Mouse (Mus musculus) small intestine, adult 2 months (tissue): ENCODE results near the gene Etfrf1. TPM values are rescaled to one million over a fixed set of nuclear protein-coding genes. Genes with fewer than 3 reads are reported as not detected.
A peak's percentile ranks its signal among the peaks of the same experiment; 100 is the strongest.

Source experiments
- H3K27ac ChIP-seq: fragments of 200-500 bp; 2 replicates; pipeline ENCODE4 v1.5.1; 2012; ENCODE audit warnings: low read depth, low read length, control low read depth, inconsistent platforms; ENCODE audit not compliant: insufficient read depth
- H3K27me3 ChIP-seq: fragments of 200-500 bp; 2 replicates; pipeline ENCODE4 v1.6.1; 2012; ENCODE audit warnings: mild to moderate bottlenecking, moderate library complexity, low read length, inconsistent platforms; ENCODE audit not compliant: control insufficient read depth, insufficient read depth
- H3K36me3 ChIP-seq: fragments of 200-500 bp; 2 replicates; pipeline ENCODE4 v1.6.1; 2012; ENCODE audit warnings: mild to moderate bottlenecking, low read length, control low read depth, inconsistent platforms; ENCODE audit not compliant: control insufficient read depth, insufficient read depth
- H3K4me1 ChIP-seq: fragments of 200-500 bp; 2 replicates; pipeline ENCODE4 v1.6.1; 2012; ENCODE audit warnings: low read length, inconsistent platforms, mixed read lengths; ENCODE audit not compliant: control insufficient read depth, insufficient read depth, insufficient read length
- H3K4me3 ChIP-seq: fragments of 200-500 bp; 2 replicates; pipeline ENCODE4 v1.5.1; 2012; ENCODE audit warnings: low read depth, mild to moderate bottlenecking, control low read depth, inconsistent platforms, low read length, moderate library complexity
- CTCF ChIP-seq: fragments of 200-500 bp; IDR thresholded peaks from 2 replicates; pipeline ENCODE4 v1.5.1; 2012; ENCODE audit warnings: low read depth, mild to moderate bottlenecking, control low read depth, inconsistent platforms, low read length, moderate library complexity, mixed read lengths; ENCODE audit not compliant: insufficient replicate concordance, insufficient read length; ENCODE audit errors: extremely low read depth
- POLR2A ChIP-seq: fragments of 200-500 bp; IDR thresholded peaks from 2 replicates; pipeline ENCODE4 v1.6.1; 2012; ENCODE audit warnings: low read depth, mild to moderate bottlenecking, control low read depth, inconsistent platforms, low read length, moderate library complexity
- WGBS: fragments of 180-500 bp; shearing (Covaris S2); methylation state at CpG from one replicate; pipeline ENCODE4 v1.1.7; 2018; 5-methylcytosine and 5-hydroxymethylcytosine counted together
- polyA plus RNA-seq: library from polyadenylated mRNA; depleted of rRNA; stranded (reverse); fragments of >200 nt; gene quantifications from 2 replicates; pipeline ENCODE4 v1.2.3, GENCODE M21; 2012; rRNA removed

The Etfrf1 gene
- polyA plus RNA-seq = 0.58 and 0.79 TPM in 2 replicates

- TF ChIP-seq POLR2A (peak; percentile 98), CTCF (no peak)
- Histone ChIP-seq H3K4me3 (peak within 1 kb of the TSS; percentile 77), H3K27ac (peak within 1 kb of the TSS; percentile 82), H3K36me3 (peaks cover 8% of the 10 kb centered on the region), H3K4me1 (peaks cover 3% of the 10 kb centered on the region; the same call in 1 of the 2 replicates), H3K27me3 (no peaks in the 10 kb centered on the region)
- WGBS = under 1% methylated on average over 36 of the region's 36 CpGs
Observed at GRCm38 (mm10) chr6:145210816-145211338, at the start of gene Etfrf1, which contains the start of gene Casc1. Etfrf1 (plus strand) TSS chr6:145211134. Casc1 (minus strand) TSS chr6:145211005.

DNA sequence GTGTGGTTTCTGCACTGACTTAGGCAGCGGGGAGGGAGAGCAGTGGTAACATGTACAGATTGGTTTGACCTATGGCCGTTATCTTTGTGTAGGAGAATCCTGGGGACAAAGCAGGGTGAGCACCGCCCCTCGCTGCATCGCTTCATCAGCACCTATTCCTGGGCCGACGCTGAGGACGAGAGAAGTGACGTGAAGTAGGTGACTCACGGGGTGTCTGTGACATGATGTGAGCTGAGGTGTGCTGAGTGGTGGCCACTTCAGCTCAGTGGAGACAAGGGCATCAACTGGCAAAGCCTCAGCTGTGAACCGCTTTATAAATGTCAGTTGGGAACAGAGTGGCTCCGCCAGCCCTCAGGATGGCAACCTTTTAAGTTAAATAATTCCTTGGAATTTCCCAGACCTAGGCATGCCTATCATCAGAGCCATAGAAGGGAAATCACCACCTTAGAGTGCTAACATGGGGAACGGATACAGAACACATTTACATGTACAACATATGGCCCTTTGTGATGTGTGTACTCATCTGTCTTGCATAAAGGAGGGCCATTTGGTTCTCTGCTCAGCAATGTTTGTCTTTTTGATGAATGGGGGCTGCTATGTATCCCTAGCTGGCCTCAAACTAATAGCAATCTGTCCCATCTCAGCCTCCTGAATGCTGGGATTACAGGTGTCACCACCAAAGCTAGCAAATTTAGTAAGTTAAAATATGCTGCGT, 38.9 kb upstream of the Etfrf1 start:
- no peak overlapping the region for H3K27ac ChIP-seq
- 85% methylated on average over 14 of the region's 14 CpGs for WGBS
- TF ChIP-seq CTCF (no peak), POLR2A (no peak)
- H3K4me3 ChIP-seq = no peak overlapping the region
- H3K36me3 ChIP-seq = no peaks in the 10 kb centered on the region
- H3K27me3 ChIP-seq = no peaks in the 10 kb centered on the region
- H3K4me1 ChIP-seq = peaks cover 14% of the 10 kb centered on the region

DNA sequence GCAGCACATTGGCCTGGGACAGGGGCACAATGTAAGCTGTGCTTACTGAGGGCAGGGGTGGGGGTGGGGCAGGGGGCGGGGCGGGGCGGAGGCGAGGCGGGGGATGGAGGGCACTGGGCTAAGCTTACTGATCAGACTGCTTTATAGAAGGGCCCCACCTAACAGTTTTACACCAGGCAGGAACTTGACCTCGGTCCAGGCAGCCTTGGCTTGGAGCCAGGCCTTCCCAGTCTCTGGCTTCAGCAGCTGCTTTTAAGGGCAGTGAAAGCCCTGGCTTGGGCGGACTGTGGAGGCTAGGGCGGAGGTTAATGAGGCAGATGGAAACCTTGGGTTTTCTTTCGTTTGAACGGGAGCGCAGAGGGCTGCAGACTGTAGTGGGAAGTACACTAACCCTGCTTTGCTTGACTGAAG, 37.1 kb upstream of the Etfrf1 start:
- Histone ChIP-seq H3K27ac (peak overlapping the region; percentile 42; the same call in 1 of the 2 replicates), H3K36me3 (no peaks in the 10 kb centered on the region), H3K4me3 (no peak overlapping the region), H3K4me1 (peaks cover 14% of the 10 kb centered on the region), H3K27me3 (no peaks in the 10 kb centered on the region)
- no peak for TF ChIP-seq CTCF
- no peak for TF ChIP-seq POLR2A
- WGBS = 16% methylated on average over 11 of the region's 11 CpGs

GRCm38 (mm10) chr6:145175571-145175981, 35.4 kb upstream of the Etfrf1 start:
- Histone ChIP-seq H3K27me3 (no peaks in the 10 kb centered on the region), H3K27ac (no peak overlapping the region), H3K4me3 (no peak overlapping the region), H3K36me3 (no peaks in the 10 kb centered on the region), H3K4me1 (peaks cover 14% of the 10 kb centered on the region)
- 22% methylated on average over 9 of the region's 9 CpGs for WGBS
- TF ChIP-seq CTCF (no peak), POLR2A (no peak)

DNA sequence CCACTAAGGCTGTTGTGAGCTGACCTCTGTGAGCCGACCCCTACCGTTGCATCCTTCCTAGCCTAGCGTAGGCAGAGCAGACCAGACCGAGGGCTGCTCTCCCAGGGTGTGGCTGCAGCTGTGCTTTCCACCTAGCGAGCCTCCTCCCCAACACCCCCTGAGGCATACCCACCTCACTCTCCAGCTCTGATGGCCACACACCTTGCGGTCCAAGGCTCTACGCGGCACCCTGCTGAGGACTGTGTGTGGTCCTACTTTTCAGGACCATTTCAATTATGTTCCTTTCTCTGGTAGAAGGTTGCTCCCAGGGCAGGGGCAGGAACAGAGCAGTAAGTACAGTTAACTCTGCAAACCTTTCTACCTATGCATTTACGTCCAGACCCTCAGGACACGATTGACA, 34.5 kb upstream of the Etfrf1 start:
- 81% methylated on average over 10 of the region's 10 CpGs for WGBS
- Histone ChIP-seq H3K4me1 (peaks cover 14% of the 10 kb centered on the region), H3K27me3 (no peaks in the 10 kb centered on the region), H3K36me3 (no peaks in the 10 kb centered on the region), H3K4me3 (no peak overlapping the region), H3K27ac (no peak overlapping the region)
- no peak for TF ChIP-seq POLR2A
- TF ChIP-seq CTCF = no peak

DNA sequence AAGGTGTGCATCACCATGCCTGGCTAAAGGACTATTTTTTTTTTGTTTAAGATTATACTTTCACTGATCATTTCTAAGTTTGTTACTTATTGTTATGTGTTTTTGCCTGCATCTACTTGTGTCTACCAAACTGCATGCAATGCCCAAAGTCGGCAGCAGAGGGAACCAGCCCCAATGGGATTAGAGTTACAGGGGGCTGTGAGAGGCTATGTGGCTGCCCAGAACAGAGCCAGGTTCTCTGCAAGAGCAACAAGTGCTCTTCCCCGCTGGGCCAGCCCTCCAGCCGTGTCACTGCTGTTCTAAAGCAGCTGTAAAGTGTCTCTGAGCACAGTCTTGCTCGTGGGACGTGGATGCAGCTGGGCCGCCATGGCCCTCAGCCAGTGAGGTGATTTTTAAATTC, 31.3 kb upstream of the Etfrf1 start:
- H3K27ac ChIP-seq = no peak overlapping the region
- H3K4me3 ChIP-seq = no peak overlapping the region
- H3K4me1 ChIP-seq = peaks cover 6% of the 10 kb centered on the region
- no peaks in the 10 kb centered on the region for H3K27me3 ChIP-seq
- H3K36me3 ChIP-seq = no peaks in the 10 kb centered on the region
- 55% methylated on average over 6 of the region's 6 CpGs for WGBS
- TF ChIP-seq POLR2A = no peak
- peak; percentile 60; the same call in 1 of the 2 replicates for TF ChIP-seq CTCF

GRCm38 (mm10) chr6:145182044-145182443, 28.9 kb upstream of the Etfrf1 start:
- WGBS = 49% methylated on average over 8 of the region's 8 CpGs
- H3K36me3 ChIP-seq = no peaks in the 10 kb centered on the region
- no peaks in the 10 kb centered on the region; the same call in 1 of the 2 replicates for H3K4me1 ChIP-seq
- no peaks in the 10 kb centered on the region for H3K27me3 ChIP-seq
- H3K4me3 ChIP-seq = no peak overlapping the region
- H3K27ac ChIP-seq = no peak overlapping the region
- TF ChIP-seq CTCF = no peak
